Mouse (Mus musculus) limb, embryonic 11.5 days (tissue): ENCODE data around the gene Gm6034. TPM values are rescaled to one million over a fixed set of nuclear protein-coding genes. Genes with fewer than 3 reads are reported as not detected.
"Not testable (repeated sequence)": the region's sequence is repeated elsewhere in the genome, so short reads cannot be mapped to it uniquely, and the experiment has no call there.

Experiments
- ATAC-seq: fragments of 200-750 bp; cut with Nextera tagmentation; 2 replicates; pipeline ENCODE4 v1.8.0; 2017; ENCODE audit warnings: low read depth; ENCODE audit not compliant: insufficient number of reproducible peaks, low FRiP score, low TSS enrichment
- DNase-seq: peaks from one replicate; pipeline ENCODE4 v3.0.0-alpha.2; 2015; ENCODE audit warnings: low spot score
- H3K27ac ChIP-seq: fragments of 300-500 bp; sonication (generic); replicated peaks from 2 replicates; pipeline ENCODE4 v1.5.1; 2014; ENCODE audit warnings: low read depth, mild to moderate bottlenecking, low read length
- H3K27me3 ChIP-seq: fragments of 300-500 bp; sonication (generic); 2 replicates; pipeline ENCODE4 v1.6.1; 2014; ENCODE audit warnings: mild to moderate bottlenecking, low read length, mixed read lengths; ENCODE audit not compliant: control insufficient read depth, insufficient read depth
- H3K36me3 ChIP-seq: fragments of 300-500 bp; sonication (generic); 2 replicates; pipeline ENCODE4 v1.6.1; 2014; ENCODE audit warnings: mild to moderate bottlenecking, low read length, moderate library complexity, mixed read lengths; ENCODE audit not compliant: control insufficient read depth, insufficient read depth
- H3K4me1 ChIP-seq: fragments of 300-500 bp; sonication (generic); 2 replicates; pipeline ENCODE4 v1.6.1; 2014; ENCODE audit warnings: low read length, mixed read lengths; ENCODE audit not compliant: control insufficient read depth, insufficient read depth
- H3K4me2 ChIP-seq: fragments of 300-500 bp; sonication (generic); 2 replicates; pipeline ENCODE4 v1.6.1; 2014; ENCODE audit warnings: low read depth, mild to moderate bottlenecking, moderate library complexity; ENCODE audit not compliant: severe bottlenecking
- H3K4me3 ChIP-seq: fragments of 300-500 bp; sonication (generic); 2 replicates; pipeline ENCODE4 v1.5.1; 2014; ENCODE audit warnings: low read depth, low read length
- H3K9ac ChIP-seq: fragments of 300-500 bp; sonication (generic); 2 replicates; pipeline ENCODE4 v1.6.1; 2014; ENCODE audit warnings: mild to moderate bottlenecking, low read length
- H3K9me3 ChIP-seq: fragments of 300-500 bp; sonication (generic); 2 replicates; pipeline ENCODE4 v1.6.1; 2016; ENCODE audit warnings: low read length; ENCODE audit not compliant: control insufficient read depth
- WGBS: fragments of 180-500 bp; shearing (Covaris S2); extraction: QIAGEN DNeasy Blood & Tissue Kit; methylation state at CpG from one replicate; pipeline ENCODE4 v1.1.7; 2014; 5-methylcytosine and 5-hydroxymethylcytosine counted together
- polyA plus RNA-seq: library from polyadenylated mRNA; unstranded; fragments of >200 nt; fragmentation: Nextera tagmentation; extraction: Ambion mirVana; gene quantifications from 2 replicates; pipeline ENCODE4 v1.2.1, GENCODE M21; 2014

Gm6034 gene
- not detected in 2 replicates for polyA plus RNA-seq

GRCm38 (mm10) chr17:36042610-36043169 is at the start of gene Gm6034, which contains the start of gene H2-T22:
TSS of gene Gm6034 (plus strand) at chr17:36042961.
TSS of gene H2-T22 (minus strand) at chr17:36042747.
- not testable (repeated sequence) for H3K27ac ChIP-seq, H3K4me1 ChIP-seq, H3K36me3 ChIP-seq, H3K27me3 ChIP-seq, H3K9me3 ChIP-seq
- DNase-seq, result peak; percentile 68
- Histone ChIP-seq H3K4me3 (peak within 1 kb of the TSS; percentile 25), H3K4me2 (peak within 1 kb of the TSS; percentile 58), H3K9ac (0 out of 2 replicates have a peak within 1 kb of the TSS, but pooled peaks have one; percentile 8)
- WGBS, result 1% methylated on average over 12 of the region's 12 CpGs
- ATAC-seq, result peak; percentile 94

DNA sequence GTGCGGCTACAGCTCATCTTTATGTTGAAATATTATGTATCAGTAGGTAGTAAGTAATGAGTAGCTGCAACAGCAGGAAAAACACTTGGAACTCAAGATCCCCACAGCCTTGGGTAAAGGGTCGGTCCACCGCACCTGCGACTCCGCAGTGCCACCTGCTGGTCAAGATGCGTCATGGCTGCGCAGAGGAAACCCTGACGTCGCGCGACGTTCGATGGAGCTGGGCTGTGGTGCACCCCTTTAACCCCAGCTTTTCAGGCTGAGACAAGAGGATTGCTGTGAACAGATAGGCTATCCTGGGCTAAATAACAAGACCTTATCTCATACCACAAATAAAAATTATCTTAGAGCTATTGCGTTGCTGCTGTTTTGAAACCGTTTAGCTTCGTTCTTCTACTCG is 49.1 kb upstream of the Gm6034 start:
- Histone ChIP-seq H3K4me1 (peaks cover 9% of the 10 kb centered on the region; the same call in 1 of the 2 replicates), H3K36me3 (peaks cover 3% of the 10 kb centered on the region; the same call in 1 of the 2 replicates), H3K4me2 (no peak overlapping the region), H3K9me3 (no peaks in the 10 kb centered on the region), H3K9ac (no peak overlapping the region), H3K4me3 (0 out of 2 replicates have a peak overlapping the region, but pooled peaks have one; percentile 6), H3K27me3 (no peaks in the 10 kb centered on the region), H3K27ac (no peak overlapping the region)
- 8% methylated on average over 17 of the region's 17 CpGs for WGBS
- ATAC-seq, result peak; percentile 55
- peak; percentile 92 for DNase-seq

DNA sequence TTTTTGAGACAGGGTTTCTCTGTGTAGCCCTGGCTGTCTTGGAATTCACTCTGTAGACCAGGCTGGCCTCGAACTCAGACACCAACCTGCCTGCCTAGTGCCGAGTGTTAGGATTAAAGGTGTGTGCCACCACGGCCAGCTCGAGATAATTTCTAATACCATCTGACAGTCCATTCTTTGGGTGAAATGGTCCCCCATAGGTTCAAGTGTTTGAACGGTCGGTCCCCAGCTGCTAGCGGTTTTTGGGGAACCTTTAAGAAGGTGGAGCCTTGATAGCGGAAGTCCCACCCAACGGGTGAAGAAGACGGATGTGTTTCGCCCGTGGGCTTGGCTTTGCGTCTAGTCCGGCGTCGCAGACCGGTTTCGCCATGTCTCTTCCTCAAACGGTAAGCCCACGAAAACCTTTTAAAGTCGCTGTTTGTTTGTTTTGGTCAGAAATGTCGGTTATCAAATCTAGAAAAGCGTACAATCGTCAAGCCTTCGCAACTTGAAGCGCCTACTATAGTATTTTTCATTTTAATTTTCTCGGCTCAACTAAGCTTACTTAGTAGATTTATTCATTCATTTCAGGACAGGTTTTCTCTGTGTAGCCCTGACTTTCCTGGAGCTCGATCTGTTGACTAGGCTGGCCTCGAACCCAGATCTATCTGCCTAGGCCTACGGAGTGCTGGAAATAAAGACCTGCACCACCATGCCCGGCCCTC is 48.4 kb upstream of the Gm6034 start:
- Histone ChIP-seq H3K4me2 (peak overlapping the region; percentile 73), H3K4me1 (peaks cover 9% of the 10 kb centered on the region; the same call in 1 of the 2 replicates), H3K9ac (peak overlapping the region; percentile 61), H3K9me3 (no peaks in the 10 kb centered on the region), H3K36me3 (no peaks in the 10 kb centered on the region), H3K27ac (no peak overlapping the region), H3K4me3 (peak overlapping the region; percentile 55), H3K27me3 (no peaks in the 10 kb centered on the region)
- 3% methylated on average over 31 of the region's 31 CpGs for WGBS
- DNase-seq (peak; percentile 80), ATAC-seq (peak; percentile 24; the same call in 1 of the 2 replicates)

GRCm38 (mm10) chr17:35994879-35995240 is 47.9 kb upstream of the Gm6034 start:
- Histone ChIP-seq H3K4me3 (peak overlapping the region; percentile 55), H3K4me2 (peak overlapping the region; percentile 73), H3K36me3 (no peaks in the 10 kb centered on the region), H3K9ac (peak overlapping the region; percentile 61), H3K9me3 (no peaks in the 10 kb centered on the region), H3K27me3 (no peaks in the 10 kb centered on the region), H3K27ac (no peak overlapping the region), H3K4me1 (peaks cover 9% of the 10 kb centered on the region; the same call in 1 of the 2 replicates)
- peak; percentile 43 for DNase-seq
- no peak for ATAC-seq
- 6% methylated on average over 14 of the region's 14 CpGs for WGBS

GRCm38 (mm10) chr17:35996949-35997348 is 45.8 kb upstream of the Gm6034 start:
- H3K27ac ChIP-seq, result no peak overlapping the region
- peaks cover 9% of the 10 kb centered on the region; the same call in 1 of the 2 replicates for H3K4me1 ChIP-seq
- no peaks in the 10 kb centered on the region for H3K36me3 ChIP-seq
- ATAC-seq (peak; percentile 46; the same call in 1 of the 2 replicates), DNase-seq (peak; percentile 98)
- no peaks in the 10 kb centered on the region for H3K27me3 ChIP-seq
- no peak overlapping the region for H3K4me3 ChIP-seq
- no peak overlapping the region for H3K4me2 ChIP-seq
- no peaks in the 10 kb centered on the region for H3K9me3 ChIP-seq
- H3K9ac ChIP-seq, result no peak overlapping the region
- 5% methylated on average over 11 of the region's 11 CpGs for WGBS

GRCm38 (mm10) chr17:35997713-35998510 is 44.8 kb upstream of the Gm6034 start:
- H3K36me3 ChIP-seq, result no peaks in the 10 kb centered on the region
- H3K27ac ChIP-seq, result no peak overlapping the region
- H3K27me3 ChIP-seq, result no peaks in the 10 kb centered on the region
- 64% methylated on average over 12 of the region's 12 CpGs for WGBS
- H3K4me2 ChIP-seq, result no peak overlapping the region
- no peak overlapping the region for H3K4me3 ChIP-seq
- peaks cover 9% of the 10 kb centered on the region; the same call in 1 of the 2 replicates for H3K4me1 ChIP-seq
- DNase-seq, result no peak
- no peaks in the 10 kb centered on the region for H3K9me3 ChIP-seq
- no peak overlapping the region for H3K9ac ChIP-seq
- no peak for ATAC-seq

DNA sequence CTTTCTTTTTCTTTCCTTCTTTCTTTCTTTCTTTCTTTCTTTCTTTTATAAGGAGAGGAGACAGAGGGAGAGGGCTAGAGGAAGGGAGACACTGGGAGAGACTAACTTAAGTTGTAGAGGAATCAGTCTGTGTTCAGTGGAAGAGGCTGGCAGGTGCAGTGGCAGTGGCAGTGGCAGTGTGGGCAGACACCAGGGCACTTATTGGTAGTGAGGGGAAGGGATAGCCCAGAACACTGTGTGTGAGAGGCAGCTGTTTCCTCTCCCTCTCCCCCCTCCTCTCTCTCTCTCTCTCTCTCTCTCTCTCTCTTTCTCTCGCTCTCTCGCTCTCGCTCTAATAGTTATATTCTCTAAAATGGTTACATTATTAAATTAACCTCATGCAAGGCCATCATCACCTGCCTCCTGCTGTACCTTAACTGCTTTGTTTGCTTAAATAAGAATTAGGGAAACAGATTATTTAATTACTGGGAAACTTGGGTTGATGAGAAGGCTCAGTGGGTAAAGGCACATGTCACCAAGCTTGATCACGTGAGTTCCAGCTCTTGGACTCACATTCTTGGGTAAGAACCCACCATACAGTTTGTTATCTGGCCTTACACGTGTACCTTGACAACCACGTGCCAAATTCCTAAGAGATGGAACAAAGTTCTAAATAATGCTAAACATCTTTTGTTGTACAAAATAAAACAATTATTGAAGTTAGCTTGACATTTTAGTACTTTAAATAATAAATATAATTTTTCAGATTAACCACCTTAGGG is 44.0 kb upstream of the Gm6034 start:
- no peak for ATAC-seq
- Histone ChIP-seq H3K9me3 (no peaks in the 10 kb centered on the region), H3K9ac (no peak overlapping the region), H3K27ac (no peak overlapping the region), H3K36me3 (no peaks in the 10 kb centered on the region), H3K4me3 (no peak overlapping the region), H3K4me2 (no peak overlapping the region), H3K27me3 (no peaks in the 10 kb centered on the region), H3K4me1 (peaks cover 9% of the 10 kb centered on the region; the same call in 1 of the 2 replicates)
- DNase-seq, result no peak
- WGBS, result 90% methylated on average over 6 of the region's 6 CpGs
